Mouse (Mus musculus): ENCODE results near the gene Olfr1383.
"Not testable (repeated sequence)": the region's sequence is repeated elsewhere in the genome, so short reads cannot be mapped to it uniquely, and the experiment has no call there.

Olfr1383 gene

DNA sequence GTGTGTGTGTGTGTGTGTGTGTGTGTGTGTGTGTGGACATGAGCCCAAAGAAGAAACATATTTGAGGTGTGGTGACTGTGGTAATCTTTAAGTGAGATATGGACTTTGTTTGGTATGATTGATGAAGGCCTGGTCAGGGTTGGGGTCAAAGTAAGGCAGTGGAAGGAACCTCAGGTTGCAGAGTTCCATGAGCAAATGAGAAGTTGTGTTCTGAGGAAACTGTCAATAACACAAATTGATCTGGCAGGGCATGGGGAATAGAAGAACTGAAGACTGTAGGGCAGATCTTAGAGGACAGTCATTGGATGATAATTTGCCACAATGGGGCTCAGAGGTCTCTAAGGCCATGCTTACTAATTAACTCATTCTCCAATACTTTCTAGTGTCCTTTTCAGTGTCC lies at the start of gene Olfr1383:
TSS of gene Olfr1383 (plus strand) at position 301 of the 400 bp plus-strand sequence.
- DNase-seq (ENCODE audit: extremely low read depth, low read depth): no peak

DNA sequence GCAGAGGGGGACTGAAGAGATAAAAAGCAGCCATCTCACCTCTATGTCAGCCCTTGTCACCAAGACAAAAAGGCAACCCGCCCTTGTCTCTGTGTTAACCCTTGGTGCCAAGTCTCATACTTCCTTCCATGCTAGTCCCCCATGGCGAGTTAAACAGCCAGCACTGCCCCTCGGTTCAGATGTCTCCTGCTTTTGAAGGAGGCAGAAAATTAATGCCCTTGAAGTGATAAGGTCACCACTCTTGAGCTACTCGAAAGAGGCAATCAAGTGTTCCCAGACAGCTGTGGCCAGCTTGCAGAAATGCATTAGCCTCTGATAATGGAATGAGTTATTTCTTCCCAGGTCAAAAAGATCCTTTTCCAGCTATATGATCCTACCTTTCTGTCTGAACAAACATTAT lies 33.5 kb upstream of the Olfr1383 start:
- DNase-seq (ENCODE audit: extremely low read depth, low read depth): no peak

DNA sequence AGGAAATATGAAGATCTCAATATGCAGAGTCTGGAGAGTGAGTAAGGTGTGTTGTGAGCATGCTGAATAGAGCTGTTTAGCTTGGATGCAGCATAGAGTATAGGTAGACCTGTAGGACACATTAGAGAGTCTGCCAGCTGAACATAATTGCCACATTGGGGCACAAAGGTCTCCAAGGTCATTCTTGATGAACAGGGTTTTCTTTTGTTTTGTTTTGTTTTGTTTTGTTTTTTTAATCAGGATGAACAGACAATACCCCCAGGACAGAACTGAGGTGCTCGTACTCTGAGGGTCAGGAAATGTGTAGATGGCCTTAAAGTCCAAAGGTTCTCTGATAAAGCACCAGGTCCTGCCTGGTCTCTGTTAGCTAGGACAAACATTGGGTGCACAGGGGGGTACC lies 30.7 kb upstream of the Olfr1383 start, which contains the start of gene Olfr1385:
TSS of gene Olfr1385 (plus strand) at position 301 of the 400 bp plus-strand sequence.
- not testable (repeated sequence) for DNase-seq (ENCODE audit: extremely low read depth, low read depth)

DNA sequence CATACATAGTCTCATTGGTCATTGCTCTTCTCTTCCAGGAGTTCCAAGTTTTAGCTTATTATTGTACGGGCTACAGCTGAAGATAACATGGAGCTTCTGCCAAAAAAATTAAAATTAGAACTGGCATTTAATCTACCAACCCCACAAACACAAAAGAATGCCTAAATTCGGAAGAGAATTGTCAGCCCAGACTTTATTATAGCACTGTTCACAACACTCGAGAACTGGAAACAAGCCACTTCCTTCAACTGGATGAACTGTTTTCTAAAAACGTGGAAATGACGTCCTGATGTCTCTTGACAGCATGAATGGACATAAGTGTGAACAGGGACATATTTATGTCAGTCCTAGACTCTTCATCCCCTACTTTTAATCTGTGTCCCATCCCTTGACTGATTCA lies 1.4 kb upstream of the Olfr1383 start:
- DNase-seq (ENCODE audit: extremely low read depth, low read depth): no peak

DNA sequence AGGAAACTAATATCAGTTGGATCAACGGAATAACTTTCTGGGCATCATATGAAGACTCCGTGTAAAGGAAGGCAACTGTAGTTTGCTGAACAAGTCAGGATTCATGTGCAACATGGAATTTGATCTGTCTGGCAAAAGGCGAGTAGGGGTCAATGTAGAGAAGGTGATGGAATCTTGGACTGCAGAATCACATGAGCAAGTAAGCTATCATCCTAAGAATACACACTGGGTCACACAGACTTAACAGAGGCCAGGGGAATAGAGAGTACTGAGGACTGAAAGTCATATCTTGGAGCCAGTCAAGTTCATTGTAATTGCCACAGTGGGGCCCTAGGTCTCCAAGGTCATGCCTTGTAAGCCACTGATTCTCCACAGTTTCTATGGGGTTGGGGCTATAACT lies 8.5 kb downstream of the Olfr1383 start, which contains the start of gene Olfr1382:
TSS of gene Olfr1382 (plus strand) at position 301 of the 400 bp plus-strand sequence.
- DNase-seq (ENCODE audit: extremely low read depth, low read depth): no peak

DNA sequence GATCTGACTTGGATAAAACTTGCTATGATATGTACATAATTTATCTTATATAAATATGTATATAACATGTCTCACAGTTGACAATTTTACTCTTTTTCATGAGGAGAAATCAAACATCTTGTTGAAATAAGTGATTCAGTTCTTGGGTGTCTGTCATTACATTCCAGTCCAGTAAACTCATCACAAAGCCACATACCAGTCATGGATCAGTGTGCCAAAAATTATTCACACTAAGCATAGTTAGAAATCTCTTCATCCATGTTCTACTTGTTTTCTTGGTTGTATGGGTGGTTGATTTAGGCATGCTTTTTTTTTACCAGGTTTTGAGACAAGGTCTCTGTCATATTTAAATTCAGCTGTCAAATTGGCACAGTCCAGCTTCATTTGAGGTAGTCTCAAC lies 13.3 kb downstream of the Olfr1383 start:
- DNase-seq (ENCODE audit: extremely low read depth, low read depth): no peak

DNA sequence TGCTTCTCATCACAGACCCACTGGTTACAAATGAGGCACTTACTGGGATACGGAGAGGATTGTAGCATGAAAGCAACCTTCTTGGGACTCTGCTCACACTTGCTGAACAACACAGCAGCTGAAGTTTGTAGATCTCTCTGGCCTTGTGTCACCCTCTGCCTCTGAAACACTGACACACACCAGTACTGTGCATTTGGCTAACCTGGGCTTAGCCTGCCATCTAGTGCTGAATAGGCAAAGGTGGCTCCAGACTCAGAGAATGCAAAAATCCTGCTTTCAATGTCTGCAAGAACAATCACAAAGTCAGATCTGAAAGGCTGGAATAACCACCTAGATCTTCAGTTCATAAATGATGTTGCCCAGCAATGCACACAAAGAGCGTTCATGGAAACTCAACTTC lies 17.2 kb downstream of the Olfr1383 start:
- not testable (repeated sequence) for DNase-seq (ENCODE audit: extremely low read depth, low read depth)

DNA sequence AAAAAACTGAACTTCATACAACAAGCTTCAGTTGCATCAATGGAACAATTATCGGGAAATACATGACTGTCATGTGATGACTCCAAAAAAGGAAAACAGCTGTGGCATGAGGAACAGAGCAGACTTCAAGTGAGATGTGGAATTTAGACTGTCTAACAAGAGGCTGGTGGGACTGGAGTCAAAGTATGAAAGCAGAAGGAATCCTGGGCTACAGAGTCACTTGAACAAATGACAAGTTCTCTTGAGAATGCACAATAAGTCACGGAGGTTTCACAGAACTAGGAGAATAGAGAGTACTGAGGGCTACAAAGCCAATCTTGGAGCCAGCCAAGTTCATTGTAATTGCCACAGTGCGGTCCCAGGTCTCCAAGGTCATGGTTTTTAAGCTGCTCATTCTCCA lies 23.7 kb downstream of the Olfr1383 start, which contains the start of gene Olfr1381:
TSS of gene Olfr1381 (plus strand) at position 301 of the 400 bp plus-strand sequence.
- not testable (repeated sequence) for DNase-seq (ENCODE audit: extremely low read depth, low read depth)

DNA sequence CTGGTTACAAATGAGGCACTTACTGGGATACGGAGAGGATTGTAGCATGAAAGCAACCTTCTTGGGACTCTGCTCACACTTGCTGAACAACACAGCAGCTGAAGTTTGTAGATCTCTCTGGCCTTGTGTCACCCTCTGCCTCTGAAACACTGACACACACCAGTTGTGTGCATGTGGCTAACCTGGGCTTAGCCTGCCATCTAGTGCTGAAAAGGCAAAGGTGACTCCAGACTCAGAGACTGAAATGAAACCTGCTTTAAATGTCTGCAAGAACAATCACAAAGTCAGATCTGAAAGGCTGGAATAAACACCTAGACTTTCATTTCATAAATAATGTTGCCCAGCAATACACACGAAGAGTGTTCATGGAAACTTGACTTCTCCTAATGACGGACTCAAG lies 34.6 kb downstream of the Olfr1383 start:
- DNase-seq (ENCODE audit: extremely low read depth, low read depth): not testable (repeated sequence)

DNA sequence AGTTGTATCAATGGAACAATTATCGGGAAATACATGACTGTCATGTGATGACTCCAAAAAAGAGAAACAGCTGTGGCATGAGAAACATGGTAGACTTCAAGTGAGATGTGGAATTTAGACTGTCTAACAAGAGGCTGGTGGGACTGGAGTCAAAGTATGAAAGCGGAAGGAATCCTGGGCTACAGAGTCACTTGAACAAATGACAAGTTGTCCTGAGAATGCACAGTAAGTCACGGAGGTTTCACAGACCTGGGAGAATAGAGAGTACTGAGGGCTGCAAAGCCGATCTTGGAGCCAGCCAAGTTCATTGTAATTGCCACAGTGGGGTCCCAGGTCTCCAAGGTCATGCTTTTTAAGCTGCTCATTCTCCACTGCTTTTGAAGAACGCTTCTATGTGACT lies 37.1 kb downstream of the Olfr1383 start, which contains the start of gene Olfr1380:
TSS of gene Olfr1380 (plus strand) at position 301 of the 400 bp plus-strand sequence.
- not testable (repeated sequence) for DNase-seq (ENCODE audit: extremely low read depth, low read depth)

DNA sequence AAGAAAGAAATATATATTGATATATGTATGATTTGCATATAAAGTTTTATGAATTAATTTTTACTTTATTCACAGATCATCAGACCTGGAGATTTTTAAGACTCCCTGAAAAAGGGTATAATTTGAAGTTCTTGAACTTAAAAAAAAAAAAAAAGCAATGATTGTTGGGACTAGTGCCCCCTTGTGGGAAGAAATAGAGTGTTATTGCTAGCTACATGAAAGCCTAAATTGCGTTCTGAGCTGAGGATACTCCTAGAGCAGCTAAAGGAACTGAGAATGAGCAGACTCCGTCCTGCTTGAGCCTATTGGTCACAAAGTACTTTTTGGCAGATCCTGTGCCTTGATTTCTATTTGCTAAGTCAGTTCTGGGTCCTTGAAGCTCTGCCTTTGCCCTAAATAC lies 55.6 kb downstream of the Olfr1383 start:
- peak; percentile 26 for DNase-seq (ENCODE audit: extremely low read depth, low read depth)

Measured in MEL-GATA-1-ER (cell line).